Mouse (Mus musculus) spleen, adult 2 months (tissue): ENCODE results near the gene Tmcc2.

Source experiments
- CTCF ChIP-seq: fragments of 200-500 bp; IDR thresholded peaks from 2 replicates; pipeline ENCODE4 v1.5.1; 2011; ENCODE audit warnings: mild to moderate bottlenecking, inconsistent platforms; ENCODE audit not compliant: insufficient read depth, insufficient read length, insufficient replicate concordance; ENCODE audit errors: extremely low read depth
- POLR2A ChIP-seq: fragments of 200-500 bp; IDR thresholded peaks from 2 replicates; pipeline ENCODE4 v1.6.1; 2011; ENCODE audit warnings: low read depth, low read length, inconsistent platforms

DNA sequence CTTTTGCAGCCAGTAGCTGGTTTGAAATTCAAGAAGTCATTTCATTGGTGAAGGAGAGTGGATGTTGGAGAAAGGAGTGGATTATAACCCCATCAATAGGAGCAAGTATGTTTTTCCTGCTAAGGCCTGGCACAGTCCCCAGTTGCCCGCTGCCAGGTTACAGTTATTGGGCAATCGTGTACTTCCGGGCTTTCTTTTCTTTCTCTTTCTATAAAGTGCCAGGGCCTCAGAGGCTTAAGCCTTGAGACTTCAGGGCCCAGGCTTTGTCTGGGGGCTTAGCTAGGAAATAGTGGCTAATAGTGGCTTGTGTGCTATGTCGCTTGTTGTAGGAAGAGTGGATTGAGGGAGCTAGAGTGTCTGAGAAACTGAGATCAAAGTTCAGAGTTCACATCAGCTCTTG, 73.7 kb downstream of the Tmcc2 start:
- TF ChIP-seq POLR2A, result no peak
- no peak for TF ChIP-seq CTCF
